Mouse (Mus musculus): ENCODE results near the gene Garnl3.

GRCm38 (mm10) chr2:33047360-33047759, 84.1 kb downstream of the Garnl3 start:
- TF ChIP-seq CTCF (IDR thresholded peaks at IDR 0.05; ENCODE audit: low read depth, low read length) (no peak), GATA1 (IDR thresholded peaks at IDR 0.05; ENCODE audit: borderline replicate concordance, low read length) (no peak), POLR2AphosphoS5 (IDR thresholded peaks at IDR 0.05; ENCODE audit: insufficient replicate concordance, low read depth, low read length) (no peak), GATA2 (IDR thresholded peaks at IDR 0.05; ENCODE audit: borderline replicate concordance, low read depth, low read length) (no peak)
